ENCODE assay signal across 8 mouse cellular contexts in the genomic region with DNA sequence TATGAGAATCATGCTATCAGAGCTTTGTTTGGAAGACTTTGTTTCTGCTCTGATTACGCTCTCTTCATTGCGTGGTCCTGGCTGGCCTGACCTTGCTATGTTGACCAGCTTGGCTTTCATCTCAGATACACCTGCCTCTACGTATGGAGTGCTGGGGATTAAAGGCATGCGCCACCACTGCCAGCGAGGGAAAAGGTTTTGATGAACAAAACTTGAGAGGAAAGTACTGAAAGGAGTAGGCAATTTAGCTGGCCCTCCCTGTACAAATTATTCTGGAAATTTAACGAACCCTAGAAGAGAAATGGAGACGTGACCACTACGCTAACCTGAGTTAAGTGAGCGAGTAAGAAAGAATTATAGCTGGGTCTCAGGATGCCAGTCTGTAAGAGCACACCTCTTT. TPM values are rescaled to one million over a fixed set of nuclear protein-coding genes. Genes with fewer than 3 reads are reported as not detected.
DNase-seq lines count a peak whose midpoint lies in the region; ATAC-seq and TF ChIP-seq lines count a peak whose summit lies in the region.
"Had no signal": no experiment of that assay in that cellular context is flagged by ENCODE, and none has a peak within 500 bp of the region (broad histone marks: within the 10 kb centered on the region; RNA-seq: fewer than 3 reads in every experiment).

No protein-coding gene starts in this region.

- no peak for DNase-seq in lung, adult 18-20 months
- no peak for DNase-seq in forebrain, postnatal 0 days
- no peak for DNase-seq in kidney, postnatal 36 days
- DNase-seq: lung, postnatal 10 days had no signal

- peak overlapping the region; percentile 99 for H3K27ac ChIP-seq in lung, embryonic 15.5 days
- H3K27ac ChIP-seq in forebrain, postnatal 0 days (ENCODE audit: low read depth, low read length) = peak overlapping the region; percentile 98
- H3K27ac ChIP-seq in limb, embryonic 15.5 days = peak overlapping the region; percentile 99
- H3K27ac ChIP-seq in stomach, embryonic 15.5 days = peak overlapping the region; percentile 99; the same call in 1 of the 2 replicates

- no peaks in the 10 kb centered on the region for H3K9me3 ChIP-seq in lung, embryonic 15.5 days
- H3K9me3 ChIP-seq in forebrain, postnatal 0 days (ENCODE audit: low read length) = no peaks in the 10 kb centered on the region
- H3K9me3 ChIP-seq in limb, embryonic 15.5 days = no peaks in the 10 kb centered on the region
- H3K9me3 ChIP-seq in stomach, embryonic 15.5 days = no peaks in the 10 kb centered on the region

- H3K4me3 ChIP-seq in lung, embryonic 15.5 days = peak overlapping the region; percentile 96
- H3K4me3 ChIP-seq in forebrain, postnatal 0 days (ENCODE audit: low read depth, low read length) = no peak overlapping the region; the same call in 1 of the 2 replicates
- H3K4me3 ChIP-seq in limb, embryonic 15.5 days = peak overlapping the region; percentile 89
- H3K4me3 ChIP-seq in stomach, embryonic 15.5 days (replicated peaks) = peak overlapping the region; percentile 91; the same call in 1 of the 2 replicates

- no peak for TF ChIP-seq CTCF in forebrain, postnatal 0 days (IDR thresholded peaks at IDR 0.05; ENCODE audit: low read depth)

- H3K27me3 ChIP-seq in lung, embryonic 15.5 days = no peaks in the 10 kb centered on the region
- no peaks in the 10 kb centered on the region for H3K27me3 ChIP-seq in forebrain, postnatal 0 days (ENCODE audit: insufficient read depth, low read length)
- H3K27me3 ChIP-seq in limb, embryonic 15.5 days = no peaks in the 10 kb centered on the region
- no peaks in the 10 kb centered on the region for H3K27me3 ChIP-seq in stomach, embryonic 15.5 days (replicated peaks)

- no peak for ATAC-seq in lung, embryonic 15.5 days (ENCODE audit: borderline replicate concordance, extremely low read depth, low FRiP score, low TSS enrichment)
- ATAC-seq in forebrain, postnatal 0 days = no peak
- ATAC-seq in limb, embryonic 15.5 days (ENCODE audit: insufficient number of reproducible peaks, low FRiP score, low TSS enrichment, low read depth) = no peak
- ATAC-seq in stomach, embryonic 15.5 days (ENCODE audit: insufficient read depth, low FRiP score, low read depth) = no peak
- ATAC-seq in megakaryocyte progenitor cell, adult 5-6 weeks (replicated peaks; ENCODE audit: poor library complexity) = no peak

- peak overlapping the region; percentile 58 for H3K4me2 ChIP-seq in lung, embryonic 15.5 days
- H3K4me2 ChIP-seq in forebrain, postnatal 0 days (ENCODE audit: low read depth) = peak overlapping the region; percentile 51
- H3K4me2 ChIP-seq in limb, embryonic 15.5 days = peak overlapping the region; percentile 53
- H3K4me2 ChIP-seq in stomach, embryonic 15.5 days = peak overlapping the region; percentile 78

- WGBS in lung, embryonic 15.5 days = 50% methylated on average over 9 of the region's 9 CpGs
- 40% methylated on average over 9 of the region's 9 CpGs for WGBS in forebrain, postnatal 0 days
- 40% methylated on average over 9 of the region's 9 CpGs for WGBS in limb, embryonic 15.5 days
- WGBS in stomach, embryonic 15.5 days = 51% methylated on average over 9 of the region's 9 CpGs

- H3K36me3 ChIP-seq in lung, embryonic 15.5 days = no peaks in the 10 kb centered on the region
- no peaks in the 10 kb centered on the region for H3K36me3 ChIP-seq in forebrain, postnatal 0 days (ENCODE audit: insufficient read depth)
- no peaks in the 10 kb centered on the region for H3K36me3 ChIP-seq in limb, embryonic 15.5 days
- no peaks in the 10 kb centered on the region for H3K36me3 ChIP-seq in stomach, embryonic 15.5 days

- peak overlapping the region; percentile 46; the same call in 1 of the 2 replicates for H3K9ac ChIP-seq in lung, embryonic 15.5 days
- peak overlapping the region; percentile 87; the same call in 1 of the 2 replicates for H3K9ac ChIP-seq in forebrain, postnatal 0 days
- 0 out of 2 replicates have a peak overlapping the region, but pooled peaks have one; percentile 78 for H3K9ac ChIP-seq in limb, embryonic 15.5 days
- no peak overlapping the region for H3K9ac ChIP-seq in stomach, embryonic 15.5 days

- H3K4me1 ChIP-seq in lung, embryonic 15.5 days = peaks cover 30% of the 10 kb centered on the region
- peaks cover 10% of the 10 kb centered on the region for H3K4me1 ChIP-seq in forebrain, postnatal 0 days (ENCODE audit: insufficient read depth)
- peaks cover 19% of the 10 kb centered on the region for H3K4me1 ChIP-seq in limb, embryonic 15.5 days
- peaks cover 15% of the 10 kb centered on the region for H3K4me1 ChIP-seq in stomach, embryonic 15.5 days

RNA-seq across cellular contexts. Expression of a gene that starts 1.0 kb away (rescaled TPM):
- 212 and 219 TPM in 2 replicates for polyA plus RNA-seq in lung, embryonic 15.5 days (2015; fragmentation: Nextera tagmentation; extraction: Ambion mirVana)
- total RNA-seq in forebrain, postnatal 0 days (2014; rRNA removed) = 65.2 and 66.3 TPM in 2 replicates
- 126 and 148 TPM in 2 replicates for polyA plus RNA-seq in forebrain, postnatal 0 days (2015; fragmentation: Nextera tagmentation; extraction: Ambion mirVana)
- polyA plus RNA-seq in limb, embryonic 15.5 days (2015; fragmentation: Nextera tagmentation; extraction: Ambion mirVana) = 184 and 187 TPM in 2 replicates
- polyA plus RNA-seq in stomach, embryonic 15.5 days (2015; fragmentation: Nextera tagmentation; extraction: Ambion mirVana) = 177 and 188 TPM in 2 replicates
- 215 and 244 TPM in 2 replicates for total RNA-seq in megakaryocyte progenitor cell, adult 5-6 weeks (2015)
- total RNA-seq in megakaryocyte progenitor cell, adult 5-6 weeks (2017) = 84.2 and 95.6 TPM in 2 replicates

RNA-seq across cellular contexts. Expression of a gene that starts 54.3 kb away (rescaled TPM):
- polyA plus RNA-seq in lung, embryonic 15.5 days (2015; fragmentation: Nextera tagmentation; extraction: Ambion mirVana) = 74.7 and 75.8 TPM in 2 replicates
- 28.0 and 38.8 TPM in 2 replicates for total RNA-seq in forebrain, postnatal 0 days (2014; rRNA removed)
- 22.0 and 27.1 TPM in 2 replicates for polyA plus RNA-seq in forebrain, postnatal 0 days (2015; fragmentation: Nextera tagmentation; extraction: Ambion mirVana)
- polyA plus RNA-seq in limb, embryonic 15.5 days (2015; fragmentation: Nextera tagmentation; extraction: Ambion mirVana) = 54.2 and 54.6 TPM in 2 replicates
- polyA plus RNA-seq in stomach, embryonic 15.5 days (2015; fragmentation: Nextera tagmentation; extraction: Ambion mirVana) = 53.3 and 64.8 TPM in 2 replicates
- total RNA-seq in megakaryocyte progenitor cell, adult 5-6 weeks (2015) = 79.2 and 85.6 TPM in 2 replicates
- 111 and 153 TPM in 2 replicates for total RNA-seq in megakaryocyte progenitor cell, adult 5-6 weeks (2017)
